37 mouse cellular contexts compared by ENCODE assay signal in genomic region chr6:39600851-39601250, GRCm38 (mm10). TPM values are rescaled to one million over a fixed set of nuclear protein-coding genes. Genes with fewer than 3 reads are reported as not detected.
"Had no signal": no experiment of that assay in that cellular context is flagged by ENCODE, and none has a peak within 500 bp of the region (broad histone marks: within the 10 kb centered on the region; RNA-seq: fewer than 3 reads in every experiment).

No protein-coding gene starts in this region.

- H3K9me3 ChIP-seq: heart, embryonic 10.5 days; heart, embryonic 12.5 days; heart, embryonic 13.5 days; heart, embryonic 15.5 days; hindbrain, embryonic 10.5 days; hindbrain, embryonic 12.5 days; hindbrain, embryonic 13.5 days; hindbrain, embryonic 15.5 days; intestine, embryonic 15.5 days; kidney, embryonic 15.5 days had no signal

- ATAC-seq: hindbrain, postnatal 0 days; inflammation-experienced regulatory T-cells, adult 6 months; intestine, embryonic 15.5 days; intestine, embryonic 16.5 days; intestine, postnatal 0 days had no signal

- H3K4me2 ChIP-seq: heart, embryonic 11.5 days; heart, embryonic 12.5 days; heart, embryonic 13.5 days; heart, embryonic 15.5 days; hindbrain, embryonic 12.5 days; hindbrain, embryonic 13.5 days; hindbrain, embryonic 14.5 days; hindbrain, embryonic 15.5 days; intestine, embryonic 15.5 days; kidney, embryonic 15.5 days had no signal

- H3K4me1 ChIP-seq: heart, embryonic 10.5 days; hindbrain, embryonic 10.5 days; hindbrain, embryonic 12.5 days; hindbrain, embryonic 13.5 days; hindbrain, embryonic 15.5 days; intestine, embryonic 15.5 days; kidney, embryonic 15.5 days had no signal

- H3K27ac ChIP-seq: heart, adult 2 months; heart, embryonic 10.5 days; heart, embryonic 13.5 days; heart, embryonic 15.5 days; hindbrain, embryonic 10.5 days; hindbrain, embryonic 12.5 days; hindbrain, embryonic 13.5 days; hindbrain, embryonic 14.5 days; hindbrain, embryonic 15.5 days; hindbrain, postnatal 0 days; intestine, embryonic 15.5 days; kidney, embryonic 15.5 days; kidney, postnatal 0 days had no signal

- H3K27me3 ChIP-seq: heart, embryonic 12.5 days; heart, embryonic 13.5 days; heart, embryonic 15.5 days; hindbrain, embryonic 12.5 days; hindbrain, embryonic 13.5 days; hindbrain, embryonic 15.5 days; intestine, embryonic 15.5 days; kidney, embryonic 15.5 days had no signal

- H3K9ac ChIP-seq: heart, embryonic 12.5 days; heart, embryonic 13.5 days; heart, embryonic 15.5 days; hindbrain, embryonic 12.5 days; hindbrain, embryonic 13.5 days; hindbrain, embryonic 14.5 days; hindbrain, embryonic 15.5 days; intestine, embryonic 15.5 days; kidney, embryonic 15.5 days had no signal

- DNase-seq: heart, adult 2 months; heart, postnatal 10 days; heart, postnatal 14 days; heart, postnatal 36 days; heart, postnatal 4 days; kidney, adult 11 months; kidney, adult 18-20 months; kidney, adult 2 months; kidney, adult 8-10 months; kidney, adult 9 months; kidney, postnatal 10 days; kidney, postnatal 14 days; kidney, postnatal 25 days; kidney, postnatal 36 days; kidney, postnatal 4 days; layer of hippocampus, adult 9-11 months had no signal

- H3K4me3 ChIP-seq: heart, adult 2 months; heart, embryonic 10.5 days; heart, embryonic 12.5 days; heart, embryonic 13.5 days; heart, embryonic 15.5 days; hindbrain, embryonic 10.5 days; hindbrain, embryonic 12.5 days; hindbrain, embryonic 13.5 days; hindbrain, embryonic 15.5 days; intestine, embryonic 15.5 days; kidney, embryonic 15.5 days; layer of hippocampus, adult 2 months had no signal

RNA-seq across cellular contexts. Expression of gene Gm42420, which starts 15.3 kb away (rescaled TPM):
- polyA plus RNA-seq: heart, embryonic 12.5 days; heart, embryonic 14.5 days; heart, embryonic 15.5 days; heart, embryonic 16.5 days; hindbrain, embryonic 13.5 days; inflammation-experienced regulatory T-cells, adult 6 months; kidney, embryonic 14.5 days; kidney, embryonic 15.5 days had no signal
